Mouse (Mus musculus) kidney, adult 2 months (tissue): Measurements from ENCODE around the gene Cltrn. TPM values are rescaled to one million over a fixed set of nuclear protein-coding genes. Genes with fewer than 3 reads are reported as not detected.

Source experiments
- DNase-seq: peaks from one replicate; pipeline ENCODE4 v3.0.0; 2021
- H3K27ac ChIP-seq: fragments of 200-500 bp; 2 replicates; pipeline ENCODE4 v1.5.1; 2012; ENCODE audit warnings: low read depth, low read length, control low read depth, inconsistent platforms; ENCODE audit not compliant: insufficient read depth
- H3K27me3 ChIP-seq: fragments of 200-500 bp; replicated peaks from 2 replicates; pipeline ENCODE4 v1.6.1; 2012; ENCODE audit warnings: mild to moderate bottlenecking, moderate library complexity, low read length, inconsistent platforms; ENCODE audit not compliant: control insufficient read depth, insufficient read depth
- H3K36me3 ChIP-seq: fragments of 200-500 bp; 2 replicates; pipeline ENCODE4 v1.6.1; 2012; ENCODE audit warnings: mild to moderate bottlenecking, moderate library complexity, low read length, inconsistent platforms; ENCODE audit not compliant: control insufficient read depth, insufficient read depth
- H3K4me1 ChIP-seq: fragments of 200-500 bp; 2 replicates; pipeline ENCODE4 v1.6.1; 2011; ENCODE audit warnings: low read length; ENCODE audit not compliant: control insufficient read depth, insufficient read depth
- H3K4me3 ChIP-seq: fragments of 200-500 bp; 2 replicates; pipeline ENCODE4 v1.5.1; 2011; ENCODE audit warnings: mild to moderate bottlenecking, low read depth, low read length, control low read depth; ENCODE audit not compliant: insufficient read depth
- CTCF ChIP-seq: fragments of 200-500 bp; conservative IDR thresholded peaks from 2 replicates; pipeline ENCODE4 v1.5.1; 2011; ENCODE audit warnings: low read depth, mild to moderate bottlenecking, control low read depth, low read length, moderate library complexity, mixed read lengths; ENCODE audit not compliant: insufficient read depth, insufficient read length
- POLR2A ChIP-seq: fragments of 200-500 bp; IDR thresholded peaks from one replicate; pipeline ENCODE4 v1.6.1; 2011; ENCODE audit warnings: low read depth, low read length, control low read depth
- WGBS: fragments of 180-500 bp; shearing (Covaris S2); methylation state at CpG from one replicate; pipeline ENCODE4 v1.1.7; 2018; 5-methylcytosine and 5-hydroxymethylcytosine counted together
- polyA plus RNA-seq: library from polyadenylated mRNA; depleted of rRNA; stranded (reverse); fragments of >200 nt; gene quantifications from 2 replicates; pipeline ENCODE4 v1.2.3, GENCODE M21; 2012; rRNA removed

Gene Cltrn
- polyA plus RNA-seq, 1 experiment: 274 TPM

GRCm38 (mm10) chrX:164154594-164154993, 66.0 kb downstream of the Cltrn start:
- Histone ChIP-seq H3K4me3 (no peak overlapping the region), H3K27me3 (no peaks in the 10 kb centered on the region), H3K27ac (no peak overlapping the region), H3K4me1 (peaks cover 2% of the 10 kb centered on the region; the same call in 1 of the 2 replicates), H3K36me3 (no peaks in the 10 kb centered on the region)
- TF ChIP-seq POLR2A (no peak), CTCF (no peak)
- WGBS: 85% methylated on average over 5 of the region's 5 CpGs
- no peak for DNase-seq

GRCm38 (mm10) chrX:164164681-164165080, 76.1 kb downstream of the Cltrn start:
- no peak for DNase-seq
- Histone ChIP-seq H3K27me3 (no peaks in the 10 kb centered on the region), H3K27ac (no peak overlapping the region), H3K4me1 (no peaks in the 10 kb centered on the region), H3K4me3 (no peak overlapping the region), H3K36me3 (no peaks in the 10 kb centered on the region)
- WGBS: 82% methylated on average over 1 of the region's 1 CpGs
- TF ChIP-seq POLR2A (no peak), CTCF (no peak)

Other genes with a start within 250 kb of the Cltrn start
- 1.2 and 2.2 TPM in 2 replicates for gene Ap1s2, start 179.8 kb upstream of the Cltrn start, polyA plus RNA-seq
- gene Zrsr2, start 130.2 kb upstream of the Cltrn start, polyA plus RNA-seq: 6.2 and 10.5 TPM in 2 replicates
- gene Car5b, start 60.8 kb upstream of the Cltrn start, polyA plus RNA-seq: 45.6 and 49.1 TPM in 2 replicates
- gene Siah1b, start 12.3 kb upstream of the Cltrn start, polyA plus RNA-seq: 5.9 and 6.7 TPM in 2 replicates
- 8.4 and 11.0 TPM in 2 replicates for gene Ace2, start 50.5 kb downstream of the Cltrn start, polyA plus RNA-seq
- gene Bmx, start 169.4 kb downstream of the Cltrn start, polyA plus RNA-seq: 0.34 and 0.50 TPM in 2 replicates
- gene Pir, start 180.5 kb downstream of the Cltrn start, polyA plus RNA-seq: 1.1 and 1.7 TPM in 2 replicates